Mouse (Mus musculus) forebrain, embryonic 16.5 days (tissue): Measurements from ENCODE around the gene Sult2b1. TPM values are rescaled to one million over a fixed set of nuclear protein-coding genes. Genes with fewer than 3 reads are reported as not detected.

Experiments used
- ATAC-seq: fragments of 200-750 bp; cut with Nextera tagmentation; 2 replicates; pipeline ENCODE4 v1.8.0; 2017; ENCODE audit warnings: mild to moderate bottlenecking, moderate library complexity
- H3K27ac ChIP-seq: fragments of 300-500 bp; sonication (generic); 2 replicates; pipeline ENCODE4 v1.5.1; 2014; ENCODE audit warnings: low read length, control low read depth
- H3K27me3 ChIP-seq: fragments of 300-500 bp; sonication (generic); replicated peaks from 2 replicates; pipeline ENCODE4 v1.6.1; 2014; ENCODE audit warnings: low read length; ENCODE audit not compliant: control insufficient read depth, insufficient read depth
- H3K36me3 ChIP-seq: fragments of 300-500 bp; sonication (generic); 2 replicates; pipeline ENCODE4 v1.6.1; 2014; ENCODE audit not compliant: control insufficient read depth, insufficient read depth
- H3K4me1 ChIP-seq: fragments of 300-500 bp; sonication (generic); replicated peaks from 2 replicates; pipeline ENCODE4 v1.6.1; 2014; ENCODE audit warnings: low read length; ENCODE audit not compliant: control insufficient read depth, insufficient read depth
- H3K4me2 ChIP-seq: fragments of 300-500 bp; sonication (generic); 2 replicates; pipeline ENCODE4 v1.6.1; 2014; ENCODE audit warnings: mild to moderate bottlenecking, low read length, control low read depth
- H3K4me3 ChIP-seq: fragments of 300-500 bp; sonication (generic); replicated peaks from 2 replicates; pipeline ENCODE4 v1.5.1; 2014; ENCODE audit warnings: mild to moderate bottlenecking, low read length, control low read depth
- H3K9ac ChIP-seq: fragments of 300-500 bp; sonication (generic); replicated peaks from 2 replicates; pipeline ENCODE4 v1.6.1; 2014; ENCODE audit warnings: low read depth, low read length, control low read depth
- H3K9me3 ChIP-seq: fragments of 300-500 bp; sonication (generic); 2 replicates; pipeline ENCODE4 v1.6.1; 2016; ENCODE audit warnings: low read length; ENCODE audit not compliant: control insufficient read depth
- WGBS: fragments of 180-500 bp; shearing (Covaris S2); extraction: QIAGEN DNeasy Blood & Tissue Kit; methylation state at CpG from one replicate; pipeline ENCODE4 v1.1.7; 2014; 5-methylcytosine and 5-hydroxymethylcytosine counted together
- polyA plus RNA-seq: library from polyadenylated mRNA; unstranded; fragments of >200 nt; fragmentation: Nextera tagmentation; extraction: Ambion mirVana; gene quantifications from 2 replicates; pipeline ENCODE4 v1.2.1, GENCODE M21; 2015

Gene Sult2b1
- polyA plus RNA-seq, 1 experiment from 2014 or later, result 7.1 TPM

GRCm38 (mm10) chr7:45794971-45795370 is 10.5 kb upstream of the Sult2b1 start:
- peaks cover 18% of the 10 kb centered on the region for H3K4me1 ChIP-seq
- peaks cover 28% of the 10 kb centered on the region for H3K36me3 ChIP-seq
- no peak overlapping the region for H3K4me3 ChIP-seq
- H3K9me3 ChIP-seq, result peaks cover under 1% of the 10 kb centered on the region; the same call in 1 of the 2 replicates
- H3K4me2 ChIP-seq, result no peak overlapping the region
- no peaks in the 10 kb centered on the region for H3K27me3 ChIP-seq
- H3K27ac ChIP-seq, result no peak overlapping the region
- 93% methylated on average over 29 of the region's 29 CpGs for WGBS
- H3K9ac ChIP-seq, result no peak overlapping the region
- no peak for ATAC-seq

GRCm38 (mm10) chr7:45793969-45794585 is 9.6 kb upstream of the Sult2b1 start:
- no peak for ATAC-seq

DNA sequence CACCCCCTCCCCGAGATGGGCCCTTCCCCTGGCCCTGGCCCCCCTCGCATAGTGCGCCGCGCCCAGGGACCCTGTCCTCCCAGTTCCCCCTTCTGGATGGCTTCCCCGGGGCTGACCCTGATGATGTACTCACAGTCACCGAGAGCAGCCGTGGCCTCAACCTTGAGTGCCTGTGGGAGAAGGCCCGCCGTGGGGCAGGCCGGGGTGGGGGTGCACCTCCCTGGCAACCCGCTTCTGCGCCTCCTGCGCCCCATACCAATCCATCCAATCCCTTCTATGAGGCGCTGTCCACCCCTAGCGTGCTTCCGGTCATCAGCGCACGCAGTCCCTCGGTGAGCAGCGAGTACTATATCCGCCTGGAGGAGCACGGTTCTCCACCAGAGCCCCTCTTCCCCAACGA is 8.8 kb upstream of the Sult2b1 start:
- no peak overlapping the region for H3K9ac ChIP-seq
- peaks cover 45% of the 10 kb centered on the region for H3K36me3 ChIP-seq
- 89% methylated on average over 24 of the region's 24 CpGs for WGBS
- H3K27me3 ChIP-seq, result no peaks in the 10 kb centered on the region
- ATAC-seq, result no peak
- peaks cover 3% of the 10 kb centered on the region; the same call in 1 of the 2 replicates for H3K9me3 ChIP-seq
- H3K4me2 ChIP-seq, result no peak overlapping the region
- H3K4me3 ChIP-seq, result no peak overlapping the region
- H3K4me1 ChIP-seq, result peaks cover 14% of the 10 kb centered on the region
- no peak overlapping the region for H3K27ac ChIP-seq

More at GRCm38 (mm10) chr7:45793969-45794585, 9.6 kb upstream of the Sult2b1 start:
- WGBS, result 88% methylated on average over 28 of the region's 44 CpGs
- Histone ChIP-seq H3K36me3 (peaks cover 37% of the 10 kb centered on the region), H3K27me3 (no peaks in the 10 kb centered on the region), H3K4me2 (no peak overlapping the region), H3K4me3 (no peak overlapping the region), H3K9ac (no peak overlapping the region), H3K4me1 (peaks cover 18% of the 10 kb centered on the region), H3K27ac (no peak overlapping the region), H3K9me3 (peaks cover 3% of the 10 kb centered on the region; the same call in 1 of the 2 replicates)

GRCm38 (mm10) chr7:45791756-45792490 is 7.5 kb upstream of the Sult2b1 start:
- ATAC-seq, result 0 out of 2 replicates have a peak, but pooled peaks have one; percentile 20
- Histone ChIP-seq H3K9ac (no peak overlapping the region), H3K4me3 (no peak overlapping the region), H3K9me3 (peaks cover 3% of the 10 kb centered on the region; the same call in 1 of the 2 replicates), H3K4me1 (peaks cover 10% of the 10 kb centered on the region), H3K36me3 (peaks cover 50% of the 10 kb centered on the region), H3K4me2 (no peak overlapping the region), H3K27ac (no peak overlapping the region), H3K27me3 (no peaks in the 10 kb centered on the region)
- WGBS, result 81% methylated on average over 17 of the region's 17 CpGs

DNA sequence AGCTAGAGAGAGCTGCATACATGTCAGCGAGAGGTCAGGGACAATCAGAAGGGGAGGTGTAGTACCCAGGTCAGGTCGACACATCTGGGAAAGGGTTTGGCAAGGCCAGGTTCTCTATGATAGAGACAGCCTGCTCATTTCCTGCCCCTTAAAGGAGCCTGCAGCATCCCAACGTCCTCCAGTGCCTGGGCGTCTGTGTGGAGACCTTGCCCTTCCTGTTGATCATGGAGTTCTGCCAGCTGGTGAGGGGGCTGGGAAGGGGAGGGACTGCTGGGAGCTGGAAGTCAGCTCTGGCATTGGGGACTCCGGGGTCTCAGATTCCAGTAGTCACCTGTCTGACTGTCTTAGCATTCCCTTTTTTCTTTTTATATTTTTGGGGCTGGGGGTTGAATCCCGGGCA is 6.3 kb upstream of the Sult2b1 start:
- H3K27ac ChIP-seq, result no peak overlapping the region
- ATAC-seq, result no peak
- H3K9ac ChIP-seq, result no peak overlapping the region
- H3K4me3 ChIP-seq, result no peak overlapping the region
- WGBS, result 89% methylated on average over 6 of the region's 6 CpGs
- no peaks in the 10 kb centered on the region for H3K27me3 ChIP-seq
- H3K4me2 ChIP-seq, result no peak overlapping the region
- H3K4me1 ChIP-seq, result peaks cover 18% of the 10 kb centered on the region
- peaks cover 3% of the 10 kb centered on the region; the same call in 1 of the 2 replicates for H3K9me3 ChIP-seq
- peaks cover 47% of the 10 kb centered on the region for H3K36me3 ChIP-seq

DNA sequence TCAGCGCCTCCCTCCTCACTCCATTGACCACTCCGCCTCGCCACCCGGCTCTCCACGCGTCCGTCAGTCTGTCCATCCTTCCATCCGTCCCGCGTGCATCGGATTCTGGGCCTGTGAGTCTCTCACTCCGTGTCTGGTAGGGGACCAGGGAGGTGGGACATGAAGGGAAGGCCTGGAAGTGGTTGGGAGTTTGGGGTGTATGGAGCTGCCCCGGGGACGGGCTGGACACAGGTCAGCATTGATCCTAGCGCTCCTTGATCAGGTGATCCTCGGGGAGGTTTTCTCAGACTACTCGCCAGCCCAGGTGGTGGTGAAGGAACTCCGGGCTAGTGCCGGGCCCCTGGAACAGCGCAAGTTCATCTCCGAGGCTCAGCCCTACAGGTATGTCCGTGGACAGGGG is 3.2 kb upstream of the Sult2b1 start:
- Histone ChIP-seq H3K4me1 (peaks cover 21% of the 10 kb centered on the region), H3K27ac (no peak overlapping the region), H3K9ac (no peak overlapping the region), H3K36me3 (peaks cover 31% of the 10 kb centered on the region), H3K27me3 (no peaks in the 10 kb centered on the region), H3K4me2 (no peak overlapping the region), H3K9me3 (peaks cover 3% of the 10 kb centered on the region; the same call in 1 of the 2 replicates), H3K4me3 (no peak overlapping the region)
- WGBS, result 90% methylated on average over 22 of the region's 22 CpGs
- no peak for ATAC-seq

- Histone ChIP-seq H3K27ac (no peak overlapping the region; the same call in 1 of the 2 replicates), H3K36me3 (peaks cover 26% of the 10 kb centered on the region), H3K4me1 (peaks cover 21% of the 10 kb centered on the region), H3K9me3 (peaks cover 3% of the 10 kb centered on the region; the same call in 1 of the 2 replicates), H3K27me3 (no peaks in the 10 kb centered on the region), H3K9ac (peak overlapping the region; percentile 92), H3K4me2 (peak overlapping the region; percentile 93), H3K4me3 (peak overlapping the region; percentile 95)
- 0 out of 2 replicates have a peak, but pooled peaks have one; percentile 7 for ATAC-seq
- 12% methylated on average over 17 of the region's 17 CpGs for WGBS
Observed at GRCm38 (mm10) chr7:45786661-45787413, 2.4 kb upstream of the Sult2b1 start.

- Histone ChIP-seq H3K9ac (peak overlapping the region; percentile 92), H3K9me3 (peaks cover 3% of the 10 kb centered on the region; the same call in 1 of the 2 replicates), H3K27me3 (no peaks in the 10 kb centered on the region), H3K27ac (peak overlapping the region; percentile 90), H3K4me3 (peak overlapping the region; percentile 95), H3K4me2 (peak overlapping the region; percentile 93), H3K36me3 (peaks cover 26% of the 10 kb centered on the region), H3K4me1 (peaks cover 21% of the 10 kb centered on the region)
- ATAC-seq, result peak; percentile 39
- WGBS, result under 1% methylated on average over 14 of the region's 14 CpGs
Observed at GRCm38 (mm10) chr7:45786136-45786578, 1.7 kb upstream of the Sult2b1 start.
